Comparison of ENCODE assay signal across 12 mouse cellular contexts in genomic region chr13:101487621-101488020, GRCm38 (mm10).
DNase-seq lines count a peak whose midpoint lies in the region; TF ChIP-seq lines count a peak whose summit lies in the region.
"Had no signal": no experiment of that assay in that cellular context is flagged by ENCODE, and none has a peak within 500 bp of the region (broad histone marks: within the 10 kb centered on the region; RNA-seq: fewer than 3 reads in every experiment).

No protein-coding gene starts in this region.

- H3K36me3 ChIP-seq in thymus, adult 2 months (ENCODE audit: control insufficient read depth, insufficient read depth, low read length), result no peaks in the 10 kb centered on the region
- H3K36me3 ChIP-seq: embryonic facial prominence, embryonic 13.5 days; heart, embryonic 15.5 days; liver, embryonic 13.5 days had no signal

- intact Hi-C loops in left cerebral cortex, adult 2 months (cut with DNase I), result loop anchor here (1.0 to 5.0 kb wide), 6 partner anchors 37 to 533 kb away; no protein-coding TSS in a partner anchor

- no peak for TF ChIP-seq POLR2A in brain, embryonic 14.5 days (IDR thresholded peaks at IDR 0.05; ENCODE audit: borderline replicate concordance, extremely low read depth, insufficient read depth, insufficient read length, poor library complexity, severe bottlenecking)
- no peak for TF ChIP-seq POLR2A in thymus, adult 2 months (IDR thresholded peaks at IDR 0.05; ENCODE audit: control insufficient read depth, extremely low read depth, insufficient read depth, low read length, poor library complexity)

- H3K27ac ChIP-seq in left cerebral cortex, adult 2 months, result peak overlapping the region; percentile 90
- no peak overlapping the region for H3K27ac ChIP-seq in thymus, adult 2 months (ENCODE audit: control insufficient read depth, insufficient read depth, low read length)
- H3K27ac ChIP-seq: embryonic facial prominence, embryonic 13.5 days; heart, embryonic 15.5 days; liver, embryonic 13.5 days; macrophage had no signal

- peak; percentile 72 for DNase-seq in brain, embryonic 14.5 days (ENCODE audit: low read depth)
- DNase-seq in cerebellum, adult 18-20 months, result peak; percentile 88 to 92
- DNase-seq in frontal cortex, adult 2 months (ENCODE audit: extremely low spot score in 1 of 2, low spot score in 1 of 2), result peak; percentile 79 to 85
- DNase-seq in left cerebral cortex, adult 2 months (ENCODE audit: extremely low spot score in 1 of 2, low spot score in 2 of 2), result peak in 1 of 2 experiments; percentile 65
- DNase-seq in ovary, adult 18-20 months (ENCODE audit: low spot score), result no peak
- DNase-seq in kidney, adult 9 months, result no peak
- DNase-seq in thymus, adult 2 months, result no peak
- DNase-seq: kidney, postnatal 36 days; liver, embryonic 13.5 days had no signal

- H3K4me3 ChIP-seq in left cerebral cortex, adult 2 months, result no peak overlapping the region
- no peak overlapping the region for H3K4me3 ChIP-seq in thymus, adult 2 months (ENCODE audit: control insufficient read depth, insufficient read depth, low read length)
- H3K4me3 ChIP-seq: embryonic facial prominence, embryonic 13.5 days; heart, embryonic 15.5 days; liver, embryonic 13.5 days had no signal

- H3K27me3 ChIP-seq in thymus, adult 2 months (ENCODE audit: control insufficient read depth, insufficient read depth, low read length), result no peaks in the 10 kb centered on the region
- H3K27me3 ChIP-seq: embryonic facial prominence, embryonic 13.5 days; heart, embryonic 15.5 days; liver, embryonic 13.5 days had no signal

- no peak for TF ChIP-seq CTCF in brain, embryonic 14.5 days (IDR thresholded peaks at IDR 0.05; ENCODE audit: borderline replicate concordance, extremely low read depth, insufficient read depth, insufficient read length)
- no peak for TF ChIP-seq CTCF in left cerebral cortex, adult 2 months (IDR thresholded peaks at IDR 0.05)
- TF ChIP-seq CTCF in thymus, adult 2 months (IDR thresholded peaks at IDR 0.05; ENCODE audit: borderline replicate concordance, control insufficient read depth, extremely low read depth, insufficient read depth, low read length, poor library complexity), result no peak

- WGBS in thymus, adult 2 months, result 91% methylated on average over 2 of the region's 2 CpGs

- H3K4me1 ChIP-seq in thymus, adult 2 months (replicated peaks; ENCODE audit: control insufficient read depth, insufficient read depth, low read length), result no peaks in the 10 kb centered on the region; the same call in 1 of the 2 replicates
- H3K4me1 ChIP-seq: embryonic facial prominence, embryonic 13.5 days; liver, embryonic 13.5 days had no signal

Comparison
In these comparisons a context has a peak if more than half of its experiments do, and no peak if none do; other contexts are left out.
1. DNase-seq: peak in brain, embryonic 14.5 days (single experiment), cerebellum, adult 18-20 months (2 of 2) and frontal cortex, adult 2 months (2 of 2); none in ovary, adult 18-20 months (single experiment), kidney, adult 9 months (single experiment) and thymus, adult 2 months (single experiment).